Mouse (Mus musculus): ENCODE data around the gene Brf1. TPM values are rescaled to one million over a fixed set of nuclear protein-coding genes. Genes with fewer than 3 reads are reported as not detected.
A peak's percentile ranks its signal among the peaks of the same experiment; 100 is the strongest.

Gene Brf1
- polyA plus RNA-seq, 1 experiment from 2014 or later, result 70.1 TPM

DNA sequence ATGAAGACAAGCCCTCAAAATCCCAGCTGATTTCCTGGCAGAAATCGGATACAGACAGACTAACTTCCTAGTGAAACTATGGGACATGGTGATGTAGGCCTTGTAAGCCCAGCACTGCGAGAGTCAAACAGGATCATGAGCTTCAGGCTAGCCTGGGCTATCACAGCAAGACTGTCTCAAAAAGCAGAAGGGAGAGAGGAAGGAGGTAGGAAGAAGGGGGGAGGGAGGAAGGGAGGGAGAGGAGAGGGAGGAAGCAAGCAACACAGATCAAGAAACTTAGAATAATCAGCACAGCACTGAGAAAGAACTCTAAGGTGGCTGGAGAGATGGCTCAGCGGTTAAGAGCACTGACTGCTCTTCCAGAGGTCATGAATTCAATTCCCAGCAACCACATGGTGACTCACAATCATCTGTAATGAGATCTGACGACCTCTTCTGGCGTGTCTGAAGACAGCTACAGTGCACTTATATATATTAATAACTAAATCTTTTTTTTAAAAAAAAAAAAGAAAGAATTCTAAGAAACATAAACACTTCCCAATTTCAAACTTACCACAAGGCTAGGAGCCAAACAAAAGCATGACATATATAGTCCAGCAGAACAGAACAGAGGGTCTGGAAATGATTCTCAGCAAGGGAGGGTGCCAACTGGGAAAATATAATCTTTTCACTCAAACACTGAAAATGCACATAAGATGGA is 9.6 kb downstream of the Brf1 start:
- 86% methylated on average over 5 of the region's 5 CpGs for WGBS
- peaks cover 43% of the 10 kb centered on the region for H3K36me3 ChIP-seq (ENCODE audit: insufficient read depth, low read length)
- no peak for ATAC-seq (ENCODE audit: low FRiP score, low TSS enrichment)
- H3K9me3 ChIP-seq (ENCODE audit: low read length), result no peaks in the 10 kb centered on the region
- H3K27me3 ChIP-seq (ENCODE audit: insufficient read depth, low read length), result no peaks in the 10 kb centered on the region
- no peak overlapping the region for H3K4me3 ChIP-seq (ENCODE audit: low read length)
- H3K9ac ChIP-seq (replicated peaks; ENCODE audit: low read length), result no peak overlapping the region
- H3K27ac ChIP-seq (ENCODE audit: low read length), result no peak overlapping the region
- no peak overlapping the region for H3K4me2 ChIP-seq (replicated peaks; ENCODE audit: low read depth, low read length)
- H3K4me1 ChIP-seq (ENCODE audit: insufficient read depth, low read length), result peaks cover 5% of the 10 kb centered on the region; the same call in 1 of the 2 replicates

DNA sequence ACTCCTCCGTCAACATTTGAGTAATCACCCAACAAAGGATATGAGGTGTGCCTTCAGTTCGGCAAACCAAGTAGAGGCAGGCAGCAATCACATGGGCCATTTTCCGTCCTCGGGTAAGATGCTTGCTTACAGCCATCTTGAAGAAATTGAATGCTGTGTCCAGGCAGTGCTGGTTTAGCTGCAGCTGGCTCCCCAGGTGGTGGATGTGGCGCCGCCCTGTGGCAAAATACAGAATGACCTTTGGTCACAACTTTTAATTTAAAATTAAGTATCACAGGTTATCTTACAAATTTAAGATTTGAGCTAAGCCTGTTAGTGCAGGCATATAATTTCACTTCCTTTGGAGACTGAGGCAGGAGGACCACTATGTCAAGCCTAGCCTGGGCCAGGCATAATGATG is 12.6 kb downstream of the Brf1 start:
- Histone ChIP-seq H3K36me3 (ENCODE audit: insufficient read depth, low read length) (peaks cover 49% of the 10 kb centered on the region), H3K27ac (ENCODE audit: low read length) (no peak overlapping the region), H3K27me3 (ENCODE audit: insufficient read depth, low read length) (no peaks in the 10 kb centered on the region), H3K4me2 (replicated peaks; ENCODE audit: low read depth, low read length) (no peak overlapping the region), H3K9me3 (ENCODE audit: low read length) (no peaks in the 10 kb centered on the region), H3K4me1 (ENCODE audit: insufficient read depth, low read length) (peaks cover 3% of the 10 kb centered on the region; the same call in 1 of the 2 replicates), H3K4me3 (ENCODE audit: low read length) (no peak overlapping the region), H3K9ac (replicated peaks; ENCODE audit: low read length) (no peak overlapping the region)
- 72% methylated on average over 6 of the region's 6 CpGs for WGBS
- ATAC-seq (ENCODE audit: low FRiP score, low TSS enrichment), result no peak

DNA sequence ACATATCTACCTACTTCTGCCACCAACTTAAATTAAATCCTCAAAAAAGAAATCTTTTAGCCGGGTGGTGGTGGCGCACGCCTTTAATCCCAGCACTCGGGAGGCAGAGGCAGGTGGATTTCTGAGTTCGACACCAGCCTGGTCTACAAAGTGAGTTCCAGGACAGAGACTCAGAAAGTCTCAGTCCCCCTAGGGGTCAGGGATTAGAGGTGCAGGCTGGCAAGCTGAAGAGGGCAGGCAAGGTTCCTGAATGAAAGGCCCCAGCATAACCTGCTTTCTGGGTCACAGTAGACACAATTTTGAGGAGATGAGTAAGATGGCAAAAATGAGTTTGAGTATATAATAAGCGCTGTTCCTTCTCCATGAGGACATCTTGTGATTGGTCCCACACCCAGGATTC is 15.2 kb downstream of the Brf1 start:
- H3K9ac ChIP-seq (replicated peaks; ENCODE audit: low read length), result no peak overlapping the region
- no peaks in the 10 kb centered on the region for H3K4me1 ChIP-seq (ENCODE audit: insufficient read depth, low read length)
- H3K27ac ChIP-seq (ENCODE audit: low read length), result no peak overlapping the region
- no peaks in the 10 kb centered on the region for H3K9me3 ChIP-seq (ENCODE audit: low read length)
- H3K4me2 ChIP-seq (replicated peaks; ENCODE audit: low read depth, low read length), result no peak overlapping the region
- 93% methylated on average over 6 of the region's 6 CpGs for WGBS
- no peaks in the 10 kb centered on the region for H3K27me3 ChIP-seq (ENCODE audit: insufficient read depth, low read length)
- no peak overlapping the region for H3K4me3 ChIP-seq (ENCODE audit: low read length)
- peaks cover 54% of the 10 kb centered on the region for H3K36me3 ChIP-seq (ENCODE audit: insufficient read depth, low read length)
- ATAC-seq (ENCODE audit: low FRiP score, low TSS enrichment), result no peak

DNA sequence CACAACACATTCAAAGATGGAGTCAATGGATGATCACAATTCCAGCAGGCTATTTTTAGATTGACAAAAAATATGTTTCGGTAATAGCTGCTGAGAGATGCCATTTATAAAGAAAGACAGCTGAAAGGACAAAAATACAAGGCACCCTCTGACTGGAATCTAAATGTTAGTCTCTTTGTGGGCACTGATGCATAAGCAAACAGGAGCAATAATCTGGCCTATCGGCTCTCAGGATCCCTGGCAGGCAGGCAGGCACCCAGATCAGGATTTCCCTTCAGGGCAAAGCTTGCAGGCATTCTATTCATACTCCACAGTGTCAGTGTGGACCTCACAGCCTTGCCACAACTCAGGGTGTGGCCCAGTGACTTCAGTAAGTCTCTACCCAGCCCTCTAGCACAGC is 18.5 kb downstream of the Brf1 start:
- H3K9ac ChIP-seq (replicated peaks; ENCODE audit: low read length), result no peak overlapping the region
- H3K9me3 ChIP-seq (ENCODE audit: low read length), result no peaks in the 10 kb centered on the region
- H3K27me3 ChIP-seq (ENCODE audit: insufficient read depth, low read length), result no peaks in the 10 kb centered on the region
- H3K4me2 ChIP-seq (replicated peaks; ENCODE audit: low read depth, low read length), result no peak overlapping the region
- no peak overlapping the region for H3K27ac ChIP-seq (ENCODE audit: low read length)
- no peak overlapping the region for H3K4me3 ChIP-seq (ENCODE audit: low read length)
- peaks cover 4% of the 10 kb centered on the region for H3K4me1 ChIP-seq (ENCODE audit: insufficient read depth, low read length)
- no peak for ATAC-seq (ENCODE audit: low FRiP score, low TSS enrichment)
- 93% methylated on average over 2 of the region's 2 CpGs for WGBS
- peaks cover 59% of the 10 kb centered on the region for H3K36me3 ChIP-seq (ENCODE audit: insufficient read depth, low read length)

DNA sequence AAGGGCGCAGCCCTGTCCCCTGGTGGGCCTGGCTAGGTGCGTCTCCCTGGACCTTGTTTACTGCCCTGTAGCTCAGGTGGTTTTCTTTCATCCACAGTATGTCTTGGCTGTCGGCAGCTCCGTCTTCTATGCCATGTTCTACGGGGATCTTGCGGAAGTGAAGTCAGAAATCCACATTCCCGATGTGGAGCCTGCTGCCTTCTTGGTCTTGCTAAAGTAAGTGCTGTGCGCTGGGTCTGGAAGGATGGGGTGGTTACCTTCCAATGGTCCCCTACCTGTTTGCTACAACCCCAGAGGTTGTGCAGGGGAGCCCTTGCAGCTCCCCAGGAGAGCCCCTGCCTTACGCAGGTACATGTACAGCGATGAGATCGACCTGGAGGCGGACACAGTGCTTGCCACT is 23.3 kb downstream of the Brf1 start:
- 46% methylated on average over 12 of the region's 12 CpGs for WGBS
- H3K4me3 ChIP-seq (ENCODE audit: low read length), result peak overlapping the region; percentile 74
- peaks cover 54% of the 10 kb centered on the region for H3K36me3 ChIP-seq (ENCODE audit: insufficient read depth, low read length)
- H3K4me2 ChIP-seq (replicated peaks; ENCODE audit: low read depth, low read length), result peak overlapping the region; percentile 84
- H3K27ac ChIP-seq (ENCODE audit: low read length), result peak overlapping the region; percentile 94
- peaks cover 12% of the 10 kb centered on the region for H3K4me1 ChIP-seq (ENCODE audit: insufficient read depth, low read length)
- H3K9me3 ChIP-seq (ENCODE audit: low read length), result no peaks in the 10 kb centered on the region
- no peak; the same call in 1 of the 2 replicates for ATAC-seq (ENCODE audit: low FRiP score, low TSS enrichment)
- peak overlapping the region; percentile 86 for H3K9ac ChIP-seq (replicated peaks; ENCODE audit: low read length)
- no peaks in the 10 kb centered on the region for H3K27me3 ChIP-seq (ENCODE audit: insufficient read depth, low read length)

DNA sequence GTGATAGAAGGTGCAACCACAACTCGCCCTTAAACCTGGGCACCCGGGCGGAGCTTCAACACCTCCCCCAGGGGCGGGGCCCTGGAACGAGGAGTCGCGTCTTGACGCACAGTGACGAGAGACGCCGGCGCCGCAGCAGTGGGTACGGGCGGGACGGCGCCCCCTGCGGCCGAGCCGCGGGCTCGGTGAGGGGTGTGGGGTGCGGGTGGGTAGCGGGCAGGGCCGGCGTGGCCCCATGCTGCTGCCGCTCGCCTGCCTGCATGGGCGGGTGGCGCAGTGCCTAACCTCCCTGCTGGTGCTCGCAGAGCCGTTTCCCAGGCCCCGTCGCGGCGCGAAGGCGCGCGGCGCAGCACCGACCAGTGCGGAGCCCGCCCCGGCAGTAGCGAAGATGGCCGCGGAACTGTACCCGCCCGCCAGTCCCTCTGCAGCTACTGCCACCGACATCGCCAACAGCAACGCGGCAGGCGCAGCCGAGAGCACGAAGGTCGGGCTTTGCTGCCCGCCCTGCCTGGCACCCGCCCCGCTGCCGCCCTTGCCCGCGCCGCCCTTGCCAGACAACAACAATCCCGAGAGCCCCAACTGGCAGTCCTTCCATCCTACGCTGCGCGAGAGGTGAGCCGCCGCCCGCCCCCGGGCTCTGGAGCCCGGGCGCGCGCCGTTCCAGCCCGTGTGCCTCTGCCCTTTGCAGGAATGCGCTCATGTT is 24.0 kb downstream of the Brf1 start, which contains the start of gene Btbd6:
Gene Btbd6 (plus strand): TSS at position 112 of the 703 bp plus-strand sequence.
- H3K9me3 ChIP-seq (ENCODE audit: low read length), result no peaks in the 10 kb centered on the region
- peaks cover 12% of the 10 kb centered on the region for H3K4me1 ChIP-seq (ENCODE audit: insufficient read depth, low read length)
- H3K4me3 ChIP-seq (ENCODE audit: low read length), result peak within 1 kb of the TSS; percentile 74
- H3K27me3 ChIP-seq (ENCODE audit: insufficient read depth, low read length), result no peaks in the 10 kb centered on the region
- H3K4me2 ChIP-seq (replicated peaks; ENCODE audit: low read depth, low read length), result peak within 1 kb of the TSS; percentile 84
- WGBS, result under 1% methylated on average over 64 of the region's 80 CpGs
- peak within 1 kb of the TSS; percentile 94 for H3K27ac ChIP-seq (ENCODE audit: low read length)
- H3K36me3 ChIP-seq (ENCODE audit: insufficient read depth, low read length), result peaks cover 58% of the 10 kb centered on the region
- ATAC-seq (ENCODE audit: low FRiP score, low TSS enrichment), result peak; percentile 96
- H3K9ac ChIP-seq (replicated peaks; ENCODE audit: low read length), result peak within 1 kb of the TSS; percentile 86

DNA sequence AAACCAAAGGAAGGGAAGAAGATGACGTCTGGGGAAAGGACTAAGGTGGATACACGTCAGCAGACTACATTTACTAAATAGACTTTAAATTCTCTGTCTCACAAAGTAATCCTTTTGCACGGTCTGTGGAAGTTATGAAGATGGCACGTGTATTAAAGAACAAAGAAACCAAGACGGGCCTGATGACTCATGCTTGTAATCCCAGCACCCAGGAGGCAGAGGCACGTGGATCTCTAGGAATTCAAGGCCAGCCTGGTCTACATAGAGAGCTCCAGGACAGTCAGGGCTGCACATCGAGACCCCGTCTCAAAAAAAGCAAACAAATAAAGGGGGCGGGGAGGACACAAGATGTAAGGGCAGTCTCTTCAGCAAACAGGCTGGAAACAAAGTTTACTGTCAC is 25.8 kb downstream of the Brf1 start:
- Histone ChIP-seq H3K9ac (replicated peaks; ENCODE audit: low read length) (no peak overlapping the region), H3K36me3 (ENCODE audit: insufficient read depth, low read length) (peaks cover 57% of the 10 kb centered on the region), H3K27me3 (ENCODE audit: insufficient read depth, low read length) (no peaks in the 10 kb centered on the region), H3K27ac (ENCODE audit: low read length) (no peak overlapping the region), H3K4me1 (ENCODE audit: insufficient read depth, low read length) (peaks cover 17% of the 10 kb centered on the region), H3K4me3 (ENCODE audit: low read length) (no peak overlapping the region), H3K9me3 (ENCODE audit: low read length) (no peaks in the 10 kb centered on the region), H3K4me2 (replicated peaks; ENCODE audit: low read depth, low read length) (no peak overlapping the region)
- 94% methylated on average over 9 of the region's 9 CpGs for WGBS
- ATAC-seq (ENCODE audit: low FRiP score, low TSS enrichment), result no peak

DNA sequence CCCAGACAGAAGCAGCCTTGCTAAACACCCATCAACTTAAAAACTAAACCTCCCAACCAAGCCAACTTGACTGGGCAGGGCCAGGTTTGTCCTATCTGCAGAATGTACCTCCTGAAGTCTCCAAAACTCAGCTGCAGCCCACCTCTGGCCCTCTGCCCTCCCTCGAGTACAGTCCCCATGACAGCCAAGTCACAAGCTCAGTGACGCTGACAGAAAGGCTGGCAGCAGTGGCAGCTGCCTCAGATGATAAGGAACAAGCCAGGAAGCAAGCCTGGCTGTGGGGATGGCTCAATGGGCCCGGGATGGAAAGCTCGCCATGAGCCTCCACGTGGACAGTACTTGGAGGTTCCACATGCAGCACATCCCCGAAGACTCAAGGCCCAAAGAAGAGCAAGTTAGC is 30.9 kb downstream of the Brf1 start:
- Histone ChIP-seq H3K9ac (replicated peaks; ENCODE audit: low read length) (no peak overlapping the region), H3K9me3 (ENCODE audit: low read length) (no peaks in the 10 kb centered on the region), H3K36me3 (ENCODE audit: insufficient read depth, low read length) (peaks cover 84% of the 10 kb centered on the region), H3K27ac (ENCODE audit: low read length) (peak overlapping the region; percentile 22), H3K4me2 (replicated peaks; ENCODE audit: low read depth, low read length) (no peak overlapping the region), H3K4me3 (ENCODE audit: low read length) (no peak overlapping the region), H3K4me1 (ENCODE audit: insufficient read depth, low read length) (peaks cover 13% of the 10 kb centered on the region), H3K27me3 (ENCODE audit: insufficient read depth, low read length) (no peaks in the 10 kb centered on the region)
- ATAC-seq (ENCODE audit: low FRiP score, low TSS enrichment), result no peak
- 83% methylated on average over 6 of the region's 6 CpGs for WGBS

DNA sequence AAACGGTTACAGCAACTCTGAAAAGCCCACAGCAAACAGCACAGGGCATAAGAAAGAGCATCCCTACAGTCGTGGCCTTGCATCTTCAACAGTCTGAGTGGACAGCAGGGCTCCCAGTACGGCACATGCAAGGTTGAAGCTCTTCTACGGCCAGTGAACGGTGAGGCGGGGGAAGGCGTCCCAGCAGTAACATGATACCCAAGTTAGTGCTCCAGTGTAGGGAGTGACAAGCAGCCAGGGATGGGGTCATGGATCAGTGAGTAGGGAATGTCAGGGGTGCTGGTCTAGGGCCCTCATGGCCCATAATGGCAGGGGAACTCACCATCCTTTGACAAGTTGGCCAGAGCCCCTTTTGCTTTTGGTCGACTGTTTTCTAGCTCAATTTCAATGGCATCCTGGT is 31.6 kb downstream of the Brf1 start:
- Histone ChIP-seq H3K9ac (replicated peaks; ENCODE audit: low read length) (no peak overlapping the region), H3K4me1 (ENCODE audit: insufficient read depth, low read length) (peaks cover 13% of the 10 kb centered on the region), H3K4me3 (ENCODE audit: low read length) (no peak overlapping the region), H3K4me2 (replicated peaks; ENCODE audit: low read depth, low read length) (no peak overlapping the region), H3K36me3 (ENCODE audit: insufficient read depth, low read length) (peaks cover 89% of the 10 kb centered on the region), H3K9me3 (ENCODE audit: low read length) (no peaks in the 10 kb centered on the region), H3K27ac (ENCODE audit: low read length) (peak overlapping the region; percentile 7; the same call in 1 of the 2 replicates), H3K27me3 (ENCODE audit: insufficient read depth, low read length) (no peaks in the 10 kb centered on the region)
- 23% methylated on average over 8 of the region's 8 CpGs for WGBS
- peak; percentile 88 for ATAC-seq (ENCODE audit: low FRiP score, low TSS enrichment)

DNA sequence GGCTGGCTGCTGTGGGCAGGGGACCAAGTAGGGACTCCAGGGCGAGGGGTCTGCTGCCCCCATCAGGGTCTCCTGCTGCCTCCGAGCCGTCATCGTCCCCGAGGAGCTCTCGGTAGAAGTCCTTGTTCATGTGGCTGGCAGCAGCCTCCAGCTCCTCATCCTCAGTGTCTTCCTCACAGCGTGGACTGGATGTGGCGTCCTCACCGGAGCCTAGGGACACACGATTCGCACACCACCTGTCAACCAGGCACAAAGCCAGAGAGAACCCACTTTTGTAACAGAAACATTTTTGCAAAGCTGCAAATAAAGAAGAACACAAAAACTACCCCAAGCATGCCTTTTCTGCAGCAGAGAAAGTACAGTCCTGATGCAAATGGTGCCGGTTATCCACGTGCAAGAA is 34.7 kb downstream of the Brf1 start:
- Histone ChIP-seq H3K27ac (ENCODE audit: low read length) (no peak overlapping the region), H3K4me3 (ENCODE audit: low read length) (no peak overlapping the region), H3K9me3 (ENCODE audit: low read length) (no peaks in the 10 kb centered on the region), H3K4me1 (ENCODE audit: insufficient read depth, low read length) (peaks cover 13% of the 10 kb centered on the region), H3K36me3 (ENCODE audit: insufficient read depth, low read length) (peaks cover 91% of the 10 kb centered on the region), H3K27me3 (ENCODE audit: insufficient read depth, low read length) (no peaks in the 10 kb centered on the region), H3K9ac (replicated peaks; ENCODE audit: low read length) (no peak overlapping the region), H3K4me2 (replicated peaks; ENCODE audit: low read depth, low read length) (no peak overlapping the region)
- ATAC-seq (ENCODE audit: low FRiP score, low TSS enrichment), result no peak
- 94% methylated on average over 13 of the region's 13 CpGs for WGBS
